Mouse (Mus musculus) left cerebral cortex, adult 8-10 months (tissue): ENCODE measurements around the gene Lhx3. TPM values are rescaled to one million over a fixed set of nuclear protein-coding genes. Genes with fewer than 3 reads are reported as not detected.

ENCODE experiments used
- total RNA-seq, 4 experiments: library from RNA; stranded (reverse); gene quantifications; 2 replicates each; pipeline ENCODE4 v1.2.4; 2022

The Lhx3 gene
- total RNA-seq, 4 experiments from 2014 or later = 0.21 to 0.42 (median 0.22) TPM; not detected in 1

Other genes with a start within 250 kb of the Lhx3 start
- 100 to 1,000 TPM; 128 to 175 (median 144) TPM for gene Camsap1, start 225.0 kb downstream of the Lhx3 start, total RNA-seq
- gene Ubac1, start 186.5 kb downstream of the Lhx3 start, total RNA-seq = 10 to 100 TPM; 46.1 to 64.4 (median 55.4) TPM
- gene Nacc2, start 85.1 kb downstream of the Lhx3 start, total RNA-seq = 10 to 100 TPM; 82.0 to 82.9 (median 82.7) TPM
- 10 to 100 TPM; 23.1 to 26.6 (median 25.7) TPM for gene Qsox2, start 29.2 kb upstream of the Lhx3 start, total RNA-seq
- 1 to 10 TPM; 6.0 to 6.7 (median 6.4) TPM for gene Ccdc187, start 86.3 kb upstream of the Lhx3 start, total RNA-seq
- gene Gpsm1, start 107.2 kb upstream of the Lhx3 start, total RNA-seq = 10 to 100 TPM; 58.9 to 66.8 (median 60.5) TPM
- gene Dnlz, start 143.8 kb upstream of the Lhx3 start, total RNA-seq = 10 to 100 TPM; 24.5 to 27.8 (median 26.1) TPM
- gene Card9, start 152.6 kb upstream of the Lhx3 start, total RNA-seq = 1 to 10 TPM; 1.6 to 3.9 (median 3.0) TPM
- gene Snapc4, start 172.4 kb upstream of the Lhx3 start, total RNA-seq = 10 to 100 TPM; 52.6 to 88.3 (median 75.3) TPM
- 100 to 1,000 TPM; 130 to 136 (median 133) TPM for gene Entr1, start 181.0 kb upstream of the Lhx3 start, total RNA-seq
- 10 to 100 TPM; 90.0 to 96.3 (median 92.2) TPM for gene Pmpca, start 181.1 kb upstream of the Lhx3 start, total RNA-seq
- gene Inpp5e, start 200.9 kb upstream of the Lhx3 start, total RNA-seq = 10 to 100 TPM; 23.8 to 29.1 (median 25.7) TPM
- 10 to 100 TPM; 41.2 to 50.9 (median 43.0) TPM for gene Sec16a, start 236.9 kb upstream of the Lhx3 start, total RNA-seq